Mouse (Mus musculus) hindbrain, embryonic 13.5 days (tissue): ENCODE measurements at regions not wholly inside any gene's neighbourhood (a gene's known extent, or its start where the extent isn't known, plus 50 kb on each side); places are given as distances from the start of the nearest gene placed in this dataset.
"Not testable (repeated sequence)": the region's sequence is repeated elsewhere in the genome, so short reads cannot be mapped to it uniquely, and the experiment has no call there.

Source experiments
- ATAC-seq: fragments of 200-750 bp; cut with Nextera tagmentation; 2 replicates; pipeline ENCODE4 v1.8.0; 2017; ENCODE audit warnings: moderate TSS enrichment; ENCODE audit not compliant: low FRiP score
- H3K27ac ChIP-seq: fragments of 300-500 bp; sonication (generic); 2 replicates; pipeline ENCODE4 v1.5.1; 2015; ENCODE audit warnings: inconsistent platforms, mild to moderate bottlenecking, moderate library complexity
- H3K27me3 ChIP-seq: fragments of 300-500 bp; sonication (generic); 2 replicates; pipeline ENCODE4 v1.6.1; 2015; ENCODE audit warnings: mild to moderate bottlenecking, inconsistent platforms
- H3K36me3 ChIP-seq: fragments of 300-500 bp; sonication (generic); 2 replicates; pipeline ENCODE4 v1.6.1; 2015; ENCODE audit warnings: mild to moderate bottlenecking, inconsistent platforms
- H3K4me1 ChIP-seq: fragments of 300-500 bp; sonication (generic); replicated peaks from 2 replicates; pipeline ENCODE4 v1.6.1; 2015; ENCODE audit warnings: inconsistent platforms
- H3K4me2 ChIP-seq: fragments of 300-500 bp; sonication (generic); 2 replicates; pipeline ENCODE4 v1.6.1; 2015; ENCODE audit warnings: inconsistent platforms, mild to moderate bottlenecking, moderate library complexity
- H3K4me3 ChIP-seq: fragments of 300-500 bp; sonication (generic); 2 replicates; pipeline ENCODE4 v1.5.1; 2015; ENCODE audit warnings: mild to moderate bottlenecking, inconsistent platforms
- H3K9ac ChIP-seq: fragments of 300-500 bp; sonication (generic); 2 replicates; pipeline ENCODE4 v1.6.1; 2015; ENCODE audit warnings: mild to moderate bottlenecking, inconsistent platforms
- H3K9me3 ChIP-seq: fragments of 300-500 bp; sonication (generic); 2 replicates; pipeline ENCODE4 v1.6.1; 2016; ENCODE audit warnings: inconsistent platforms
- WGBS: fragments of 180-500 bp; shearing (Covaris S2); methylation state at CpG from one replicate; pipeline ENCODE4 v1.1.7; 2015; 5-methylcytosine and 5-hydroxymethylcytosine counted together

DNA sequence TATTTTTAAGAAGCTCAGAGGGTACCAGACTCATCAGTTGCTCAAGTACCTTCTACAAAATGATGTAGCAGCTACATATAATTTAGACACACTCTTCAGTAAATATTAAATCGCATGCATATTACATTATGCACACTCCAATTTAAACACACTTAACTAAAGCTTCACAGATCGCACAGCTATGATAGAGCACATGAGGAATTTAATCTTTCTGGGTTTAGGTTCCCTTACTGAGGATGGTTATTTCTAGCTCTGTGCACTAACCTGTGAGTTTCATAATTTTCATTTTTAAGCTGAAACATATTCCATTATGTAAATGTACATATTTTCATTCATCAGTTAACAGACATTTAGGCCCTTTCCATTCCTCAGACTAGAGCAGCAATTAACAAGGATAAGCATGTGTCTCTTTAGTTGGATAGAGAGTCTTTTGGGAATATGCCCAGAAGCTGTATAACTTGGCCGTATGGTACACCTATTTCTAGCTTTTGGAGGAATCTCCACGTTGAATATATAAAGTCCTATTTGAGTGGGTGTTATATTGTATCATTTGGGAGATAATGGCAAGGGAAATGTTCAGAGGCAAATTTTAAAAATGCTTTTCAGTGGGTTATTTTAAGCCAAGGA is 694.0 kb downstream of the Trib2 start:
- Histone ChIP-seq H3K27me3 (no peaks in the 10 kb centered on the region), H3K27ac (no peak overlapping the region), H3K9ac (no peak overlapping the region), H3K9me3 (no peaks in the 10 kb centered on the region), H3K4me2 (no peak overlapping the region), H3K36me3 (no peaks in the 10 kb centered on the region), H3K4me1 (no peaks in the 10 kb centered on the region), H3K4me3 (no peak overlapping the region)
- no peak for ATAC-seq
- 84% methylated on average over 4 of the region's 4 CpGs for WGBS

DNA sequence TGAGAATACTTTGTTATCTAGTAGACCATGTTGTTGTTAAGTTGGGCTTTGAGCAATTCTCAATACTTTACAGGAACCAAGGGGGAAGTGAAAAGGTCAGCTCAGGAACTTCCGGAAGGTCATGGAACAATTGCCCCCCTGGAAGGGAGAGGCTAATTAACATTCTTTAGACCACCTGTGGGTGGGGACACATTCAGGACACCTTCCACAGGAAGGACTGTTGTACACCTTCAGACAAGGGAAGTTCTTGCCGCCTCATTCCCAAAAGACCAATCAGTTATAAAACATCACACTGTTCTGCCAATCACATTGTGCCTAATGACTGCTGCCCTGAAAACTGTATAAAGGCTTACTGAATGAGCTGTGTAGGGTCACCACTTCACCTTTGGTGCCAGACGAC is 701.2 kb downstream of the Trib2 start:
- 84% methylated on average over 3 of the region's 3 CpGs for WGBS
- Histone ChIP-seq H3K4me1 (no peaks in the 10 kb centered on the region), H3K4me2 (no peak overlapping the region), H3K27ac (no peak overlapping the region), H3K9ac (no peak overlapping the region), H3K4me3 (no peak overlapping the region), H3K27me3 (no peaks in the 10 kb centered on the region), H3K36me3 (no peaks in the 10 kb centered on the region), H3K9me3 (no peaks in the 10 kb centered on the region)
- ATAC-seq = no peak

GRCm38 (mm10) chr12:15114793-15115192 is 701.9 kb downstream of the Trib2 start:
- Histone ChIP-seq H3K4me3 (no peak overlapping the region), H3K27me3 (no peaks in the 10 kb centered on the region), H3K36me3 (no peaks in the 10 kb centered on the region), H3K9ac (no peak overlapping the region), H3K27ac (no peak overlapping the region), H3K9me3 (no peaks in the 10 kb centered on the region), H3K4me2 (no peak overlapping the region), H3K4me1 (no peaks in the 10 kb centered on the region)
- no peak for ATAC-seq
- 91% methylated on average over 14 of the region's 14 CpGs for WGBS

DNA sequence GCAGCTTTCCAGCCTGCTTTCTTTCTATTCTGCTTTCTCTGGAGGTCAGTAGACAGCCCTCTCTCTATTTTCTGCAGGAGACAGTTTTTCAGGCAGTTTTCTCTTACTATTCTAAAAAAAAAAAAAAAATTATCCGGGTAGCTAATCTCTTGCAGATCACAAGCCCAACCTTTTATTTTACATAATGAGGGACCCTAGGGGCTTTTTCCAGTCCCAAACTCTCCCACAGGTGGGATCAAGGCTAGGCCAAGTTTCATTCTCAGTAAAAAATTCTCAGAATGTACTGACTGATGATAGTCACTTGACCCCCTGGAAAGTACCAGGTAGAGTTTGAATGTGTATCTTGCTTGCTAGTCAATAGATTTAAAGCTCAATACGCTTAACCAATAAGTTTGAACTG is 705.7 kb downstream of the Trib2 start:
- no peak overlapping the region for H3K4me3 ChIP-seq
- no peaks in the 10 kb centered on the region for H3K27me3 ChIP-seq
- H3K27ac ChIP-seq = no peak overlapping the region
- H3K4me1 ChIP-seq = no peaks in the 10 kb centered on the region
- no peak overlapping the region for H3K9ac ChIP-seq
- H3K36me3 ChIP-seq = no peaks in the 10 kb centered on the region
- ATAC-seq = no peak
- H3K9me3 ChIP-seq = no peaks in the 10 kb centered on the region
- no peak overlapping the region for H3K4me2 ChIP-seq
- WGBS = 86% methylated on average over 2 of the region's 2 CpGs

GRCm38 (mm10) chr12:15104876-15105275 is 711.8 kb downstream of the Trib2 start:
- Histone ChIP-seq H3K4me3 (no peak overlapping the region), H3K27ac (no peak overlapping the region), H3K4me1 (no peaks in the 10 kb centered on the region), H3K36me3 (no peaks in the 10 kb centered on the region), H3K9ac (no peak overlapping the region), H3K9me3 (no peaks in the 10 kb centered on the region), H3K27me3 (no peaks in the 10 kb centered on the region), H3K4me2 (no peak overlapping the region)
- ATAC-seq = no peak
- 72% methylated on average over 2 of the region's 2 CpGs for WGBS

GRCm38 (mm10) chr12:15078615-15079014 is 738.1 kb downstream of the Trib2 start:
- no peak for ATAC-seq
- H3K4me3 ChIP-seq = no peak overlapping the region
- no peak overlapping the region for H3K27ac ChIP-seq
- H3K4me1 ChIP-seq = no peaks in the 10 kb centered on the region
- no peaks in the 10 kb centered on the region for H3K27me3 ChIP-seq
- WGBS = 70% methylated on average over 2 of the region's 2 CpGs
- H3K4me2 ChIP-seq = no peak overlapping the region
- no peak overlapping the region for H3K9ac ChIP-seq
- H3K9me3 ChIP-seq = no peaks in the 10 kb centered on the region
- no peaks in the 10 kb centered on the region for H3K36me3 ChIP-seq

- 68% methylated on average over 1 of the region's 1 CpGs for WGBS
- Histone ChIP-seq H3K9me3 (no peaks in the 10 kb centered on the region), H3K9ac (no peak overlapping the region), H3K4me3 (no peak overlapping the region), H3K4me2 (no peak overlapping the region), H3K27ac (no peak overlapping the region), H3K4me1 (no peaks in the 10 kb centered on the region), H3K36me3 (no peaks in the 10 kb centered on the region), H3K27me3 (no peaks in the 10 kb centered on the region)
- no peak for ATAC-seq
Measured at GRCm38 (mm10) chr12:15064351-15064750, 752.4 kb downstream of the Trib2 start.

- no peak for ATAC-seq
- H3K27ac ChIP-seq = no peak overlapping the region
- H3K4me2 ChIP-seq = no peak overlapping the region
- no peaks in the 10 kb centered on the region for H3K4me1 ChIP-seq
- 87% methylated on average over 5 of the region's 5 CpGs for WGBS
- no peak overlapping the region for H3K9ac ChIP-seq
- no peaks in the 10 kb centered on the region for H3K36me3 ChIP-seq
- no peaks in the 10 kb centered on the region for H3K9me3 ChIP-seq
- H3K4me3 ChIP-seq = no peak overlapping the region
- H3K27me3 ChIP-seq = no peaks in the 10 kb centered on the region
Measured at GRCm38 (mm10) chr12:15051387-15051786, 765.3 kb downstream of the Trib2 start.

- Histone ChIP-seq H3K4me1 (no peaks in the 10 kb centered on the region), H3K9ac (no peak overlapping the region), H3K4me3 (no peak overlapping the region), H3K4me2 (no peak overlapping the region), H3K36me3 (no peaks in the 10 kb centered on the region), H3K27ac (no peak overlapping the region), H3K27me3 (no peaks in the 10 kb centered on the region), H3K9me3 (no peaks in the 10 kb centered on the region)
- no peak for ATAC-seq
- WGBS = 89% methylated on average over 2 of the region's 2 CpGs
Measured at GRCm38 (mm10) chr12:15043264-15043663, 773.5 kb downstream of the Trib2 start.

- Histone ChIP-seq H3K4me1 (no peaks in the 10 kb centered on the region), H3K9me3 (no peaks in the 10 kb centered on the region), H3K4me3 (no peak overlapping the region), H3K27me3 (no peaks in the 10 kb centered on the region), H3K27ac (no peak overlapping the region), H3K36me3 (no peaks in the 10 kb centered on the region), H3K9ac (no peak overlapping the region), H3K4me2 (no peak overlapping the region)
- no peak for ATAC-seq
Measured at GRCm38 (mm10) chr12:15011091-15011490, 805.6 kb downstream of the Trib2 start.

DNA sequence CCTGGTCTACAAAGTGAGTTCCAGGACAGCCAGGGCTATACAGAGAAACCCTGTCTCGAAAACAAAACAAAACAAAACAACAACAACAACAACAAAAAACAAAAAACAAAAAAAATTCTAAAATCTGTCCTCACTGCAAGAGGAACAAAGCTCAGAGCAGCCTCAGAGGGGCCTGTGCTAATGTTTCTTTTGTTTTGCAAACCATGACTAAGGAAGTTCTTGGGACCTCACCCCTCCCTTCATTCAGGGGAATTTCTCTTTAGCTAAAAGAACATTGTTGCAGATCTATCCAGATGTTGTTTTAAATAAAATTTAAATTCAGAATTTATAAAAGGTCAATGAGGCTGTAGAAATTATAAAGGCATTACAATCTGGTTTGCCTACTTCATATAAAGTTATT is 814.3 kb downstream of the Trib2 start:
- not testable (repeated sequence) for H3K27ac ChIP-seq, H3K9ac ChIP-seq, ATAC-seq

More for the DNA sequence above, 814.3 kb downstream of the Trib2 start:
- H3K4me1 ChIP-seq, H3K4me2 ChIP-seq, H3K36me3 ChIP-seq, H3K9me3 ChIP-seq, H3K4me3 ChIP-seq, H3K27me3 ChIP-seq: not testable (repeated sequence)
- 71% methylated on average over 1 of the region's 1 CpGs for WGBS
